Mouse (Mus musculus): ENCODE results near the gene Frat1.

DNA sequence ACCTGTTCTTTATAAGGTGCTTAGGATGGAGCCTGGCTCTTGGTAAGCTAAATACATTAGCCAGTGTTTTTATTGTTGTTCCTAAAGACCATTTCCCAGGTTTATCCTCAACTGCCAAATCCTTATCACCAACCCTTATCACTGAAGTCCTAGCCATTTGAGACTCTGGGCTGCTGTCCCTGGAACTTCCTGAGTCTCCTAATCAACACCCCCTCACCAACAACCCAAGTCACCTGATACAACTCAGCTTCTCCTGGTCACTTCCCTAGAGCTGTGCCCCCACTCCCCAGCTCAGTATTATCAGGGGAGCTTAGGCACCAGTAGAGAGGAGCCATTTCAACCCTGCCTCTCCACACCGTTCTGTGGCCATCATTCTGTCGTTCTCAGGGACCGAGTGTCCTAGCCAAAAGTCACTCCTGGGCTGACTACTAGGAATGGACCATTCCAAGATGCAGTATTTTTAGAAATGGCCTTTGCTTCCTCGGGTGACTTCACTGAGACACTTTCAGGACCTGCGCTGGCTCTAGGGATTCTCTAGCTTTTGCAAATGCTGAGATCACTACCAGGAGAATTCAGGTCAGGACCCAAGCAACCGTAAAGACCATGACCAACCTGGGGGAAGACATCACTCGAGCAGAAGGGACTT lies 11.5 kb downstream of the Frat1 start:
- TF ChIP-seq POLR2A (IDR thresholded peaks at IDR 0.05; ENCODE audit: low read depth, low read length) (no peak), CTCF (IDR thresholded peaks at IDR 0.05; ENCODE audit: extremely low read depth, insufficient read depth, insufficient read length, insufficient replicate concordance) (no peak)

Measured in spleen, adult 2 months (tissue).